Mouse (Mus musculus): Measurements from ENCODE around the gene Cib1. TPM values are rescaled to one million over a fixed set of nuclear protein-coding genes. Genes with fewer than 3 reads are reported as not detected.
A peak's percentile ranks its signal among the peaks of the same experiment; 100 is the strongest.

The Cib1 gene
- polyA plus RNA-seq, 1 experiment from 2014 or later = 42.6 TPM

GRCm38 (mm10) chr7:80264606-80265005 lies 32.0 kb upstream of the Cib1 start:
- H3K9me3 ChIP-seq (ENCODE audit: control insufficient read depth, low read length) = no peaks in the 10 kb centered on the region
- H3K4me2 ChIP-seq (ENCODE audit: low read length) = no peak overlapping the region
- WGBS = 94% methylated on average over 12 of the region's 12 CpGs
- H3K27me3 ChIP-seq (replicated peaks; ENCODE audit: control insufficient read depth, insufficient read depth, low read length) = no peaks in the 10 kb centered on the region; the same call in 1 of the 2 replicates
- no peak overlapping the region for H3K4me3 ChIP-seq (ENCODE audit: low read length)
- ATAC-seq = no peak
- no peak overlapping the region for H3K9ac ChIP-seq (ENCODE audit: low read depth, low read length)
- H3K36me3 ChIP-seq (ENCODE audit: control insufficient read depth, insufficient read depth, low read length) = peaks cover 29% of the 10 kb centered on the region
- H3K27ac ChIP-seq (ENCODE audit: low read depth, low read length) = no peak overlapping the region
- peaks cover 19% of the 10 kb centered on the region for H3K4me1 ChIP-seq (ENCODE audit: control insufficient read depth, insufficient read depth, low read depth, low read length)

- peak overlapping the region; percentile 83 for H3K4me2 ChIP-seq (ENCODE audit: low read length)
- H3K4me1 ChIP-seq (ENCODE audit: control insufficient read depth, insufficient read depth, low read depth, low read length) = peaks cover 11% of the 10 kb centered on the region
- WGBS = 2% methylated on average over 32 of the region's 32 CpGs
- peaks cover 14% of the 10 kb centered on the region for H3K27me3 ChIP-seq (replicated peaks; ENCODE audit: control insufficient read depth, insufficient read depth, low read length)
- H3K36me3 ChIP-seq (ENCODE audit: control insufficient read depth, insufficient read depth, low read length) = peaks cover 22% of the 10 kb centered on the region
- peak overlapping the region; percentile 94 for H3K4me3 ChIP-seq (ENCODE audit: low read length)
- ATAC-seq = peak; percentile 80
- H3K9ac ChIP-seq (ENCODE audit: low read depth, low read length) = peak overlapping the region; percentile 87
- H3K9me3 ChIP-seq (ENCODE audit: control insufficient read depth, low read length) = no peaks in the 10 kb centered on the region
- peak overlapping the region; percentile 84 for H3K27ac ChIP-seq (ENCODE audit: low read depth, low read length)
Observed at GRCm38 (mm10) chr7:80261372-80261990, 28.9 kb upstream of the Cib1 start.

DNA sequence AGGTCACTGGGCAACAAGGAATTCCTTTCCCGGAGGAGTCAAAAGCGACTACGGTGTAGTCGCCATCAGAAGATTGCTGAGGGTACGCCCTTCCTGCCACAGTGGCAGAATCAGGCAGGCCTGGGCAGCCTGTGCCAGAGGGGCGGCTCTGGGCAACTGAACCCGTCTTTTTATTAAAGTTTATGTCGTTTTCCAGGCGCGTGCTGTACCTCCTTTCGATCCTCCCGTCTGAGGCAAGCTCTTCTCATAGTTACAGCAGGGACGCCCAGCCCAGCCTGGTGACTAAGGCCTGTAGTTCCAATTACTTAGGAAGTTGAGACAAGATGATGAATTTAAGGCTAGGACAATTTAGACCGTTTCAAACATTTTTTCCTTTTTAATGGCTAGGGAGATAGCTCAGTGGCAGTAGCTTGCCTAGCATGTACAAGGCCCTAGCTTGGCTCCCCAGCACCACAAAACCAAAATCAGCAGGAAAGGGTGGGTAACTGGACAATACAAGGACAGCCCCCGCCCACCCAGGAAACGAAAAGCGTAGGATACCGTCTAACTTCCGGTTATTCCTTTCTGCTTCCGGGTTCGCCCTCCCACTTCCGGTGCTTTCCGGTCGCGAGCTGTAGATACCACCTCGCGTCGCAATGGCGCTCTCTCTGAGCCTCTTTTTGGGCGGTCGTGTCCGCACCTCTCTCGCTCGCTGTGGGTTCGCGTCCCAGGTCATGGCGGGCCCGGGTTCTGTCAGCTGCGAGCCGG lies 28.2 kb upstream of the Cib1 start, which contains the start of gene Ngrn:
Gene Ngrn (plus strand): TSS at position 591 of the 747 bp plus-strand sequence.
- ATAC-seq = peak; percentile 94
- Histone ChIP-seq H3K9ac (ENCODE audit: low read depth, low read length) (peak within 1 kb of the TSS; percentile 87), H3K27ac (ENCODE audit: low read depth, low read length) (peak within 1 kb of the TSS; percentile 84), H3K4me1 (ENCODE audit: control insufficient read depth, insufficient read depth, low read depth, low read length) (peaks cover 11% of the 10 kb centered on the region), H3K4me3 (ENCODE audit: low read length) (peak within 1 kb of the TSS; percentile 94), H3K27me3 (replicated peaks; ENCODE audit: control insufficient read depth, insufficient read depth, low read length) (peaks cover 14% of the 10 kb centered on the region), H3K36me3 (ENCODE audit: control insufficient read depth, insufficient read depth, low read length) (peaks cover 16% of the 10 kb centered on the region), H3K9me3 (ENCODE audit: control insufficient read depth, low read length) (no peaks in the 10 kb centered on the region), H3K4me2 (ENCODE audit: low read length) (peak within 1 kb of the TSS; percentile 83)
- 26% methylated on average over 40 of the region's 40 CpGs for WGBS

GRCm38 (mm10) chr7:80257706-80258105 lies 25.1 kb upstream of the Cib1 start:
- 79% methylated on average over 2 of the region's 2 CpGs for WGBS
- no peaks in the 10 kb centered on the region for H3K9me3 ChIP-seq (ENCODE audit: control insufficient read depth, low read length)
- H3K36me3 ChIP-seq (ENCODE audit: control insufficient read depth, insufficient read depth, low read length) = no peaks in the 10 kb centered on the region
- no peak overlapping the region for H3K4me3 ChIP-seq (ENCODE audit: low read length)
- H3K27me3 ChIP-seq (replicated peaks; ENCODE audit: control insufficient read depth, insufficient read depth, low read length) = peaks cover 16% of the 10 kb centered on the region
- H3K4me1 ChIP-seq (ENCODE audit: control insufficient read depth, insufficient read depth, low read depth, low read length) = peaks cover 11% of the 10 kb centered on the region
- no peak for ATAC-seq
- no peak overlapping the region for H3K4me2 ChIP-seq (ENCODE audit: low read length)
- no peak overlapping the region for H3K27ac ChIP-seq (ENCODE audit: low read depth, low read length)
- H3K9ac ChIP-seq (ENCODE audit: low read depth, low read length) = no peak overlapping the region

DNA sequence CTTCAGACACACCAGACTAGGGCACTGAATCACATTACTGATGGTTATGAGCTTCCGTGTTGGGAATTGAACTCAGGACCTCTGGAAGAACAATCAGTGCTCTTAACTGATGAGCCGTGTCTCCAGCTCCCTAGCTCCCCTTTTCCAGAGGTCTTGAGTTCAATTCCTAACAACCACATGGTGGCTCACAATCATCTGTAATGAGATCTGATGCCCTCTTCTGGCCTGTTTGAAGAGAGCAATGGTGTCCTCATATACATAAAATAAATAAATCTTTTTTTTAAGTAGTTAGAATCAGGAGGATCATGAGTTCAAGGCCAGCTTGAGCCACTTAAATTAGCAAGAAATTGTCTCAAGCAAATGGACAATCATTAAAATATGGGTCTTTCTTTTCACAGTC lies 23.4 kb upstream of the Cib1 start:
- WGBS = 73% methylated on average over 2 of the region's 2 CpGs
- ATAC-seq = no peak
- no peak overlapping the region for H3K9ac ChIP-seq (ENCODE audit: low read depth, low read length)

DNA sequence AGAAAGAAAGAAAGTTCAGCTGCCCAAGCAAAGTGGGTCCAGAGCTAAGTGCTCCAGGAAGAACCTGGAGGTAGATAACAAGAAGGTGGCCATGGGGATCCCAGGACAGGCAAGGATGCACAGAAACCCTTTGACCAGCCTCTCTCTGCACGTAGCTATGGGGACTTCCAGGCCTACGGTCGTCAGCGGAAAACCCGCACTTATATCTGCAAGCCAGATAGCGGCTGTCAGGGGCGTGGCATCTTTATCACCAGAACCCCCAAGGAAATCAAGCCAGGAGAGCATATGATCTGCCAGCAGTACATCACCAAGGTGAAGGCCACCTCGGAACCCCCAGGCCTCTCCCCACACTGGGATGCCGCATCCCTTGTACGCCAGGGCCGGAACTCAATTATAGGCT lies 20.3 kb upstream of the Cib1 start:
- Histone ChIP-seq H3K27ac (ENCODE audit: low read depth, low read length) (no peak overlapping the region), H3K4me1 (ENCODE audit: control insufficient read depth, insufficient read depth, low read depth, low read length) (no peaks in the 10 kb centered on the region), H3K36me3 (ENCODE audit: control insufficient read depth, insufficient read depth, low read length) (no peaks in the 10 kb centered on the region), H3K27me3 (replicated peaks; ENCODE audit: control insufficient read depth, insufficient read depth, low read length) (peaks cover 2% of the 10 kb centered on the region; the same call in 1 of the 2 replicates), H3K9ac (ENCODE audit: low read depth, low read length) (no peak overlapping the region), H3K9me3 (ENCODE audit: control insufficient read depth, low read length) (no peaks in the 10 kb centered on the region), H3K4me2 (ENCODE audit: low read length) (no peak overlapping the region), H3K4me3 (ENCODE audit: low read length) (no peak overlapping the region)
- WGBS = 84% methylated on average over 11 of the region's 11 CpGs
- no peak for ATAC-seq

More for the DNA sequence above, 23.4 kb upstream of the Cib1 start:
- Histone ChIP-seq H3K27ac (ENCODE audit: low read depth, low read length) (no peak overlapping the region), H3K4me1 (ENCODE audit: control insufficient read depth, insufficient read depth, low read depth, low read length) (0 out of 2 replicates have a peak, but pooled peaks cover 4% of the 10 kb centered on the region), H3K36me3 (ENCODE audit: control insufficient read depth, insufficient read depth, low read length) (no peaks in the 10 kb centered on the region), H3K27me3 (replicated peaks; ENCODE audit: control insufficient read depth, insufficient read depth, low read length) (peaks cover 16% of the 10 kb centered on the region), H3K4me2 (ENCODE audit: low read length) (no peak overlapping the region), H3K4me3 (ENCODE audit: low read length) (no peak overlapping the region), H3K9me3 (ENCODE audit: control insufficient read depth, low read length) (no peaks in the 10 kb centered on the region)

- H3K4me1 ChIP-seq (ENCODE audit: control insufficient read depth, insufficient read depth, low read depth, low read length) = no peaks in the 10 kb centered on the region
- H3K27ac ChIP-seq (ENCODE audit: low read depth, low read length) = no peak overlapping the region
- WGBS = 73% methylated on average over 7 of the region's 7 CpGs
- no peaks in the 10 kb centered on the region for H3K9me3 ChIP-seq (ENCODE audit: control insufficient read depth, low read length)
- H3K9ac ChIP-seq (ENCODE audit: low read depth, low read length) = no peak overlapping the region
- peaks cover 2% of the 10 kb centered on the region; the same call in 1 of the 2 replicates for H3K27me3 ChIP-seq (replicated peaks; ENCODE audit: control insufficient read depth, insufficient read depth, low read length)
- no peak overlapping the region for H3K4me2 ChIP-seq (ENCODE audit: low read length)
- ATAC-seq = no peak
- H3K36me3 ChIP-seq (ENCODE audit: control insufficient read depth, insufficient read depth, low read length) = no peaks in the 10 kb centered on the region
- H3K4me3 ChIP-seq (ENCODE audit: low read length) = no peak overlapping the region
Observed at GRCm38 (mm10) chr7:80252437-80252836, 19.8 kb upstream of the Cib1 start.

DNA sequence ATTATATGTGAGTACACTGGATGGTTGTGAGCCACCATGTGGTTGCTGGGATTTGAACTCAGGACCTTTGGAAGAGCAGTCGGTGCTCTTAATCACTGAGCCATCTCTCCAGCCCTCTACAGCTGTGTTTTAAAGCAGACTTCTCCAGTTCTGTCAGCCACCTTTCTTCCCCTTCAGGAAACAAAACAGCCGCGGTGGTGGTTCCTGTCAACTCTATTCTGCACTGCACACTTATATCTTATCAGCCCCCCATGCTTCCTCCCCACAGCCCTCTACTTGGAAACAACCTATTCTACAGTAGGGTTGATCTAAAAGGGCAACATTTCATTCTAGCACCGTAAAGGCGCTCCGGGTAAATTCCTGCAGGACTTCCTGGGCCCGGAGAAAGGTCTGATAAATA lies 14.2 kb upstream of the Cib1 start:
- H3K9ac ChIP-seq (ENCODE audit: low read depth, low read length) = no peak overlapping the region; the same call in 1 of the 2 replicates
- ATAC-seq = no peak
- no peak overlapping the region for H3K27ac ChIP-seq (ENCODE audit: low read depth, low read length)

GRCm38 (mm10) chr7:80246148-80246721 lies 13.6 kb upstream of the Cib1 start, which contains the start of gene Ttll13:
TSS of gene Ttll13 (plus strand) at chr7:80246376.
- Histone ChIP-seq H3K4me3 (ENCODE audit: low read length) (peak within 1 kb of the TSS; percentile 69), H3K4me2 (ENCODE audit: low read length) (peak within 1 kb of the TSS; percentile 75), H3K9ac (ENCODE audit: low read depth, low read length) (peak within 1 kb of the TSS; percentile 76), H3K9me3 (ENCODE audit: control insufficient read depth, low read length) (no peaks in the 10 kb centered on the region), H3K4me1 (ENCODE audit: control insufficient read depth, insufficient read depth, low read depth, low read length) (peaks cover 3% of the 10 kb centered on the region; the same call in 1 of the 2 replicates), H3K27me3 (replicated peaks; ENCODE audit: control insufficient read depth, insufficient read depth, low read length) (no peaks in the 10 kb centered on the region), H3K36me3 (ENCODE audit: control insufficient read depth, insufficient read depth, low read length) (no peaks in the 10 kb centered on the region; the same call in 1 of the 2 replicates), H3K27ac (ENCODE audit: low read depth, low read length) (peak within 1 kb of the TSS; percentile 89)
- 0% methylated on average over 48 of the region's 48 CpGs for WGBS
- ATAC-seq = peak; percentile 99

More for the DNA sequence above, 14.2 kb upstream of the Cib1 start:
- Histone ChIP-seq H3K36me3 (ENCODE audit: control insufficient read depth, insufficient read depth, low read length) (no peaks in the 10 kb centered on the region), H3K4me1 (ENCODE audit: control insufficient read depth, insufficient read depth, low read depth, low read length) (peaks cover 3% of the 10 kb centered on the region; the same call in 1 of the 2 replicates), H3K27me3 (replicated peaks; ENCODE audit: control insufficient read depth, insufficient read depth, low read length) (no peaks in the 10 kb centered on the region), H3K4me3 (ENCODE audit: low read length) (peak overlapping the region; percentile 69), H3K4me2 (ENCODE audit: low read length) (peak overlapping the region; percentile 75), H3K9me3 (ENCODE audit: control insufficient read depth, low read length) (no peaks in the 10 kb centered on the region)
- WGBS = 68% methylated on average over 7 of the region's 7 CpGs
